Mouse (Mus musculus) common myeloid progenitor, adult 5-6 weeks (primary cell): ENCODE data around the gene Foxd1. TPM values are rescaled to one million over a fixed set of nuclear protein-coding genes. Genes with fewer than 3 reads are reported as not detected.
A peak's percentile ranks its signal among the peaks of the same experiment; 100 is the strongest.

Experiments used
- ATAC-seq: replicated peaks from 2 replicates; pipeline ENCODE4 v1.8.0; 2016; ENCODE audit warnings: low read depth, mild to moderate bottlenecking, moderate TSS enrichment, inconsistent platforms; ENCODE audit not compliant: poor library complexity, severe bottlenecking
- total RNA-seq: library from RNA; stranded (forward); fragments of 200-1000, 187-1606 nt; gene quantifications from 2 replicates; pipeline ENCODE4 v1.2.3, GENCODE M21; 2017

Gene Foxd1
- not detected in 2 replicates for total RNA-seq

DNA sequence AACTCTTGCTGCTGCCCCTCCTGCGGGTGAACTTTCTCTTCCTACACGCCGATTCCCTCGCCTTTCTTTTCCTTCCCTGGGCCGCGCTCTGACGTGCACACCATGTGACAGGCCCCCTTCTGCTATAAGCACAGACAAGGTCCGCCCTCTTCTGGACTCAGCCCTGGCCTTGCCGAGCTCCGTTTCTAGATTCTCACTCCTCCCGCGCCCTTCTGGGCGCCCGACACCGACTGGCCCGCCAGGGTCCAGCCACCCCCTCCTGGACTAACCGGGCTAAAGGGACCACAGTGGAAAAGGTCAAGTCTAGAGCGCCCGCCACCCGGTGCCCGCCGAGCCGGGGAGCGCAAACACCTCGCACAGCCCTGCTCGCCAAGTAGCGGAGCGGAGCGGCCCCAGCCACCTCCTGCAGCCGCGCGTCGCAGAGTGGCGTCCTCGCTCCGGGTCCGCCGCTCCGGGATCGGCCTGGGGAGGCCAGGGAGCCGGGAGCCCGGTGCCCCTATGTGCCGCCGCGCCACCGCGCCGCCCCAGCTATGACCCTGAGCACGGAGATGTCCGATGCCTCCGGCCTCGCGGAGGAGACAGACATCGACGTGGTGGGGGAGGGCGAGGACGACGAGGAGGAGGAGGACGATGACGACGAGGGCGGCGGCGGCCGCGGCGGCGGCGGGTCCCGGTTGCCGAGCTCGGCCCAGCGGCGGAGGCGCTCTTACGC lies at the start of gene Foxd1:
TSS of gene Foxd1 (plus strand) at position 153 of the 712 bp plus-strand sequence.
- ATAC-seq = peak; percentile 75

DNA sequence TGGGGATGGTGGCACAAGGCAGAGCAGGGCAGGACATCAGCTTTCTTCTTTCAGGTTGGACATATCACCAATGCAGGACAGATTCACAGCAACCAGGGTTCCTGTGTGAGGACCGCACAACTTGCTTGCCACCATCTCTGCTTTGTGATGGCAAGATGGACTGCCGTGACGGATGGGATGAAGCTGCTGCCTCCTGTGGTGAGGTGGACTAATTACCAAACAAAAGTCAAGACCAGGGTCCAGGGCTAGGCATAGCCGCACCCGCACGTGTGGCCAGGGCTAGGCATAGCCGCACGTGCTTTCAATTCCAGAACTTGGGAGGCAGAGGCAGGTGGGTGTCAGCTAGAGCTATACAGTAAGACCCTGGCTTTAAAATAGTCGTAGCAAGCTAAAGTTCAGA lies 48.8 kb upstream of the Foxd1 start:
- ATAC-seq = no peak

DNA sequence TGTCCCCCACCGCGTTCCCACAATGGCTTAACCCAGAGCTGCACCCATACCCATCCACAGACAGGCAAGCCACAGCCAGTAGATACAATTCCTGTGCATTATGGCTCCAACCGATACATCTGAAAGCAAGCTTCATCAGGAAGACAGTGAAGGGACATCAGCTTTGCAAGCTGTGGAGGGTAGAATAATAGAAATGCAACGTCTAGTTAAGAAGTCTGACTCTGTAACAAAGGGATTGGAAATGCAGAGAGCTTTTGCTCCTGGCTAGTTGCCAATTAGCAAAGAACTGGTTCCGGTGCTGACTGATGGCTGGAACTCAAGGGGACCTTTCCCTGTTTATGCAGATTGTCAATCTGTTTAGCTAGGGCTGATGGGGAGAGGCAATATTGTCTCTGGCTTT lies 47.6 kb upstream of the Foxd1 start:
- ATAC-seq = no peak

DNA sequence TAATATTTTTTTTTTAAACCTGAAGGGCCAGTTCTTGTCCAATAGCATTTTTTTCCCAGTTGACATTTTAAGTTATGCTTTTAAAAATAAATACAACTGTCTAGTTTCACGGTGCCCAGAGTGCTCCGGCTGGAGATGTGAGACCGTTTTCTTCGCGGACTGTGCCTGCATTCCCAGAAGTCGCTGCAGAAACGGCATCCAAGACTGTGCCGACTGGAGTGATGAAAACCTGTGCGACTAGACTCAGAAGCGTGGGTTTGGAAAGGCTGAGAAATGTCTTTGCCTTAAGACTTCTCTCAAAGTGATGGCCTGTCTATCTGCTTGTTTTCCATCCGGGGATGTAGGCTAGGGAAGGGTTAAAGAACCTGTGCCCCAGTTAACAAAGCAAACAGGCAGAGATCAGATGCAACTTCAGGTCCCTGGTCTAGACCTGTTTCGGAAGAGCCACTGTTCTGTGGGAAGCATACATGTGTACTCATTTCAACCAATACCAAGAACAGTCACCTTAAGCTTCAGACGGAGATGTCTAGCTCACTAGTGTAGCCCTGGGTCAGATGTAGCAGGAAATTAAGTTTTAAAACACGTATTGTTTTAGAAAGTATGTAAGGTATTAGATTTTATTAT lies 47.1 kb upstream of the Foxd1 start:
- ATAC-seq = no peak

DNA sequence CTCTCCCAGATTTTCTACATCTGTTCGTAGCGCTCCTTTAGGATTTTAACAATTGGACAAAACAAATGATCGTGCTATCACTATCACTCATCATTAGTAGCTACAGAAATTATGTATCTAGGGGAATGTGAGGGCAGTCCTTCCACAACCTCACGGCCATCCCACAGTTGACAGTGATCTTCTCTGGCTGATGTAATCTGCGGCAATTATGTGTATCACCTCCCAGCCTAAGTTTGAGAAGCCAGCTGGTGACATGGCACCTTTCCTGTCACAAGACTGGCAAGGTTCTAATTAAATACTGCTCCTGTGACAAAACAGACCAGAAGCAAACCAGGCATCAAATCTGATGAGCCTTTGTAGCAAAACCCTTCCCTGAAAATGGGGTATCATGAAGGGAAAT lies 46.0 kb upstream of the Foxd1 start:
- ATAC-seq = no peak

DNA sequence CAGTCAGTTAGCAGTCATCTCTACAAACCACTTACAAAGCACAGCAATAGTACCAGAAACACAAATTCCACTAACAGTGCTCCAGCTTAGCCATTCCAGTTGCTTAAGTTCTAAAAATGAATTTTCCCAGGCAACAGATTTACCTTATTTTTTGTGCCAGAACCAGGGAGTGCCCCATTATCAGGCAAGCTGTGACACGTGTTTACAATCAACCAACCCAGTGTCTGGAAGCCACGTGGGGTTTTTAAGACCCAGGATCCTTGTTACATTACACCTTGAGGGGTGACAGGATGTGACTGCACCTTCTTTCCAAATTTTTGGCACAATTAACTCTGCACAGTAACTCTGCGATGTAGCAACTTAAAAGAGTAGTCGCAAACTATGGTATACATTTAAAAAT lies 45.3 kb upstream of the Foxd1 start:
- ATAC-seq = no peak

DNA sequence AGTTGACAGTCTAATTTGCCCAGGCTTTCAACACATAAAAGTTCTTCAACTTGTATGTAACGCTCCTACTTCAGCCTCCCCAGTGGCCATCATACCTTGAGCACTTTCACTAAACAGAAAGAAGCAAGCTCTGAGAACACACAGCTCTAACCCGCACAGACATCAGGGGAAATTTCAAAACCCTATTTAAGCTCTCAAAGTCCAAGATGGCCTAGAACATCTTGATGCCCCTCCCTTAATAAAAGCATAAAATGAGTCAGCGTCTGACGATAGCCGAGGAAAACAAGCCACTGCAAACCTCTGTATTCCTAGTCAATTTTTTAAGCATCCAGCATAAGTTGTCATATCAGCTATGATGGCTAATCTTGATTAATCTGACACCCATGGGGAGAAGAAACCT lies 42.4 kb upstream of the Foxd1 start:
- ATAC-seq = no peak

DNA sequence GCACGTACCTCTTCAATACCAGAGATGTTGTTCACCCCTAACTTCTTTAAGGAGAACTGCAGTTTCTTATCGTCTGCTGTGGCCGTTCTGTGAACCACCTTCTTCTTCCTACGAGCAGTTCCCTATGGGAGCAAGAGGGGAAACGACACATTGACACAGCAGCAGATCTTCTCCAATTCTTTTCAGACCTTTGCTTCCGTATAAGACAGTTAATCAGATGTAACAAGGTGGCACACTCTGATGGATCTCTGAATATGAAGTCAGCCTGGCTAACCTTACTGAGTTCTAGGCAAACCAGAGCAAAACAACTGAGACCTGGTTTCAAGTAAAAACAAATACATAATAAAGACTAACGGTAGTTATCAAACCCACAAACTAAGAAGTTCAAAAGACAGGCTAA lies 40.4 kb upstream of the Foxd1 start:
- ATAC-seq = no peak

DNA sequence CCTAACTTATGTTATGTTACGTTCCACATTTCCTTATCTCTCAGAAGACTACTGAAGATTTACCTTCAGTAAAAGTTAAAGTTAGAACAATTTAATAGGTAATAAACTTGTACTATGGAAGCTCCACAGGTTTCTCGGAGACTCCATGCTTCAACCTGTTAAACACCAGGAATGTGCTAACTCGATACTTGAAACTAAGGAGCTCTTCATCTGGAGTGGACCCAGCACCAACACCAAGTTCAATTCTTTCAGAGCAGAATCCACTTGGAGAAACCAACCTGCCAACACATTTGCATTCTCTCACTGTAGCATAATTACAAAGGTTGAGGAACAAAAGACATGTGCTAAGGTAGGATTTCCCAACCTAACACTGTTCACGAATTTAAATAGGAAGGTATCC lies 38.9 kb upstream of the Foxd1 start:
- no peak for ATAC-seq

DNA sequence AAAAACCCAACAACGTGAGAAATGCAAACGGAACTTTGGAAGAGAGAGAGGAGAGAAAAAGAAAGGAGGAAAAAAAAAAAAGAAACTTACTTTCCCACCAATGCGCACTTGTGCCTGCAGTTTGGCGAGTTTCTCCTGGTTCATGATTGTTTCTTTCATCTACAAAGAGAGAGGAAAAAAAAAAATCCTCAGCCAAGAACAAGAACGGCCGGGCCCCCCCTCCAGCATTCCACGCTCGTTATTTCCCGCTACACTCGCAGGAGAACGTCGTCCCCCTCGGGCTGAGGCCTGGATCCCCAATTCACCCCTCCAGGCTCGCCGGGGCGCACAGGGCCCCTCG lies 37.9 kb upstream of the Foxd1 start:
- no peak for ATAC-seq

DNA sequence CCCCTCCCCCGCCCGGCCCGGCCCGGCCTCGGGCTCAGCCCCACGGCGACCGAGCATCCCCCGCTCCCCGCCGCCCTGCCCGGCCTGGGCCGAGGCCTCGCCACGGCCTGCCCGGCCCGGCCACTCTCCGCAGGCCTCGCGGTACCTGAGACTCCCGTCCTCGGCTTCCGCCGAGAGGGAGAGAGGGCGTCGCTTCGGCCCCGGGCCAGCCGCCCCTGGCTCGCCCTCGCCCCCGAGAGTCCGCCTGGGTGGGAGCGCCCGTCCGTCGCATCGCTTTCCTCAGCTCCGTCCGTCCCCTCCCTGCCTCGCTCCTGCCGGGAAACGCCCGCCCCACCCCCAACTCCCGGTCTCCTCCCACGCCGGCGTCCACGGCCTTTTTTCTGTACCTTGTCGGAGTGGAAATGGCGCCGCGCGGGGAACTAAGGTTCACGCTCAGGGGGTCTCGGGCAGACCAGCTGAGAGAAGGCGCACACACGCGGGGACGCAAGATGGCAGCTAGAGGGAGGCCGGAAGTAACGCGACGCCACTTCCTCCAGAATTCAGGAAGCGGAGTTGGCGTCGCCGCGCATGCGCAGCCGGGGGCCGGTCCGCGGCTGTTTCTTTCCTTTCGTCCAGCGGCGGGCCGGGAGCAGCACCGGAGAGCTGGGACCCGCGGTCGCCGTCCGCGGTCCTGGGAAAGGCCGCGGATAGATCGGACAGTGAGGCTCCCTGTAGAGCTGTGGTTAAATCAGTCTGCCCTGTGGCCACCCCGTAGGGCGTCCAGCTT lies 37.4 kb upstream of the Foxd1 start, which contains the start of gene Btf3:
TSS of gene Btf3 (minus strand) at position 527 of the 766 bp plus-strand sequence.
- ATAC-seq = peak; percentile 89

DNA sequence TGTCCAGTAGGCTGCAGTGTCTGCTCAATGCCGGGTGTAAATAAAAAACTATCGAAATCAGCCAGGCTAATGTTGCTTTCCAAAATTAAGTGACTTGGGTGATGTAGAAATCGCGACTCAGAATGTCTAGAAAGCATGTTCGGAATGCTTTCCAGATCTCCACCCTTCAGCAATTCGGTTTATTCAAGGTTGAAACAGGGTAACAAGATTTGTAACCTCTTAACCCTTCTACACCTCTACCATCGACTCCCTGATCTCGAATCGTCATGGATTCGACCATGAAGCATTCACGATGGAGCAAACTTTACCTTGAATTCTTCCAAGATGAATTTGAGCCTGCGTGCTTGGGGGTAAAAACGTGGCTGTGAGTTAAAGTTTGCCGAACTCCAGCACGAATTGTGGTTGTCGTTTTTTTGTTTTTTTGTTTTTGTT lies 36.8 kb upstream of the Foxd1 start:
- peak; percentile 10 for ATAC-seq

DNA sequence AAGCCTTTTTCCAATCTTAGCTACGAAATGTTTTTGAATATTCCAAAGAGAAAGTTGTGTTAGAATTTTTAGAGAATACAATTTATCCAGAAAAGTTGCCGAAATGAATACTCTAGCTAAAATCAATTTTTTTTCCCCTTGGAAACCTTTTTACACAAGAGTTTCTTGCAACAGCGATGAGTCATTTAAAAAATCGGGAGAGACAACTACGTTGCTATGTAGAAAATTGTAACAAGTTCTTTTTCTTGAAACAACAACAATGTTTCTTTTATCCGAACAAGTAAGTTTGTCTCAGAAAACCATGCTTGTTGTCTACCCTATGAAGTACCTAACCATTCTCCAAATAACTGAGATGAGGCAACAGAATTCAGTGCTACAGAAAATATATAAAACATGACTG lies 36.1 kb upstream of the Foxd1 start:
- no peak for ATAC-seq

DNA sequence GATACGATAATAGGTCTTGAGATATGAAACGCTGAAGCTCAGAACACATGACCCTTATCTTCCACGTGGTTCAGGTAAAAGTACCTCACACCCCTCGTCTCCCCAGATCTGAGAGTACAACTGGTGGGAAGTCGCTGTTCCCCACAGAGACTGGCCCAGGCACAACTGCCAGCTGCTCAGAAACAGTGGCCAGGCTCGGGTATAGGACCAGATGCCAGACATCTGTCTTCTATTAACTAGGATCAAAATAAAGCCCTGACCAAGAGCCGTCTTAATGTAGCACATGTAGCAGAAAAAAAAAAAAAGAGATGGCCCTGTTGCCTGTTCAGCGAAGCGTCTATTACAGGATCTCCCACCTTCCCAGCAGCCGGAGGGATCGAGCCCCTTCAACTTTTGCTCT lies 29.0 kb upstream of the Foxd1 start:
- ATAC-seq = no peak

DNA sequence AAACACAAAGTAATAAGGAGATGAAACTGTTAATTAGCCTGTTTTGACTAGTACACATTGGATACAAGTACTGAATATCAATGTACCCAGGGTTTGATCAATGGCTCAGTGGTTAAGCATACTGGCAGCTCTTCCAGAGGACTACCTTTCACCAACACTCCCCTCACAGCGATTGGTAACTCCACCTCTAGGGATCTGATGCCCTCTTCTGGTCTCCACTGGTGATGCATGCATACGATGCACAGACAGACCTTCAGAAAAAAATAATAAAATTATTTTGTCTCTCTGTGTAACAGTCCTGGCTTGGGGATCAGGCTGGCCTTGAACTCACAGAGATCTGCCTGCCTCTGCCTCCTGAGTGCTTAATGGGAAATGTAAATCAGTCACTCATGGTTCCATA lies 21.9 kb upstream of the Foxd1 start:
- peak; percentile 90 for ATAC-seq

DNA sequence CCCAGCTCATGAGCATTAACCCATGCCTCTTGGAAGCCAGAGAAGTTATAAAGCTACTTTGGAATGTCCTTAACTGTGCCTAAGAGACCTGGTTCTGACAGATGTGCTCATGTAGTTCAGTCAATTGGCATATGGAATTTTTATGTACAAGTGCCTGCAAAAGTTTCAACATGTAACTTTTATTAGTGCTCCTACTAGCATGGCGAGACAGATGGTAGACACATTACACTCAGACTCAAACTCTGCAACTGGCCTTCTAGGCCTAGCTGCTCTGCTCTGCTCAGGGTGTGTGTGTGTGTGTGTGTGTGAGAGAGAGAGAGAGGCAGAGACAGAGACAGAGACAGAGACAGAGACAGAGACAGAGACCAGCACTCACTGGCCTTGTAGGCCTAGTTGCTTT lies 17.8 kb upstream of the Foxd1 start:
- ATAC-seq = no peak

DNA sequence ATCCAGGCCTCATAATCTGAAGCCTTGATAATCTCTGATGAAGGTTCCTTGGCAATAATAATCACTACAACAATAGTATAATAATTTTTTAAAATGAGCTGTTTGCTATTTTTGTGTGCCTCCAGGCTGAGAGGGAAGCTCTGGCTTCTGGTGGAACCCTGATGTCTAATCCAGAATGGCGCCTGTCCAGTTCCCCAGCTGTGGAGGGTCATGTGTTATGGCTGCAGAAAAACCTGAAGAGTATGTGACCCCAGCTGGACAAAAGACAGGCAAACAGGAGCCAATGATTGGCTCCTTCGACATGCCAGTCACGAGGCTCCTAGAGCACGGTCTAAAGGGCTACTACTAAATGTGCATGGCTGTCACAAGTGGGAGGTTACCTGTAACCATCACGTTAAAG lies 13.5 kb upstream of the Foxd1 start:
- no peak for ATAC-seq

DNA sequence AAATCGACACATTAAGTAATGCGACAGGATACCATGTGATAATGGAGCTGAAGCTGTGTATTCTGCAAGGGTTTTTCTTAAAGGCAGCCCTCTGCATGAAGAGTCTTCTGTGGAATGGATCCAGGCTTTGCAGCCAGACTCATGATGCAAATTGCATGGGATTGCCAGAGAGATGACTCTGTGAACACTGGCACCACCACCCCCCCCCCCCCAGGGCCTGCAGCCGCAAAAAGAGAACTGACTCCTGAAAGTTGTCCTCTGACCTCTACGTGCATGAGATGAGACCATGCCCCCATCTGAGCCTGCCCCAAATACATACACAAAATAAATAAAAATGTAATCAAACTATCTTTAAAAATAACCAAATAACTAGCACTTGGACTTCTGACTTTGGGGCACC lies 4.6 kb upstream of the Foxd1 start:
- ATAC-seq = no peak

DNA sequence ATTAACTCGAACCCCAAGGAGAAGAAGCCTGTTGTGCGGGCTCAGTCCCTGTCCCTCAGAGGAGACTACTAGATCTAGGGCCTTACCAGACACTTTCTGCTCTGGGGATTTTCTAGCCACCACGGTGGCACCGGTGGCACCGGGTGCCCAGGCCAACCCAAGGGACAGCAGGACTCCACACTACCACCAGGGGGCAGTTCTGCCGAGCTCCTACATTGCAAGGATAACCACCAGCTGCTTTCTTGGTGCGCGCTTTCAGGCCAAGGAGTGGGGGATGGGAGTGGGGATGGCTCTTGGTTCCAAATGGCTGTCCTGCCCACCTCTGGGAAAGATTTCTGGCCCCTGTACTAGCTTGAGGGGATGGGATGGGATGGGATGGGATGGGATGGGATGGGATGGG lies 2.5 kb upstream of the Foxd1 start:
- ATAC-seq = peak; percentile 57

DNA sequence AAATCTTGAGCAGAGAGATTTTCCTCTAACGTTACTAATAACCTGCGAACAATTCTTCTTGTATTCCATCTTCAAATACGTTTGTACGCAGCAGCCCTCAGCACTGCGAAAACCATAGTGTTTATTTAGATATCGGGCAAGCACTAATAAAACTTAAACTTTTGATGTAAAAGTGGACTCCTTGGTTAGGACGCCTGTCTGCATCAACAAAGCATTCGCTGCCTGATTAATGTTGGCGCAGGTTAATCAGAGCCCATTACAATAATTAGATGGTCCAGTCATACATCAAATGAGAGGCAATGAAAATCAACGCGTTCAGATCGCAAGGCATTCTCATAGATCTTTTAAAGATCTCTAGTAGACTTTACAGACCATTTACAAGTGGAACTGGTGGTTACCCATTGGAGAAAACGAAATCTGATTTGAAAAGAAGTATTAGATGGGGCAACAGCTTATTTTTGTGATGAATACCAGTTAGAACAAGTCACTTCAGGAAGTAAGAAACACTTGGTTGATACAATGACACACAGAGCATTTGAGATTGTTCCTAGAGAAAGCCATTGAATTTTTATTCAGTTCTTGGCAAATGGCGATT lies 1.6 kb upstream of the Foxd1 start:
- ATAC-seq = no peak

DNA sequence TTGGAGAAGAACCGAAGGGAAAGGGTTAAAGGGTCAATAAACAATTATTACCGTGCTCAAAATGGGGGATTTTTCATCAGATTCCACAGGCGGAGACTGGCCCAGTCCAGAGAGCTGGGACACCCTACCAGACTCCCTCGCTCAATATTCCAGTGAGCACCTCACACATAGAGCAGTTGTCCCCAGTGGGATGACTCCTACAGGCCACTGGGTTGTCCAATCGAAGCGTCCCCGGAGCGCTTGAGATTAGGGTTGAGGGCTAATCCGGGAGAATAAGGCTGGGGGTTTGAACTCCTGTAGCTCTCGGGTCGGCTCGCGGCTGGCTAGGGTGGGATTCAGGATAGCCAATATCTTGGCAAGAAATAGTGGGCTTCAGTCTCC lies 343 bp upstream of the Foxd1 start:
- peak; percentile 10; the same call in 1 of the 2 replicates for ATAC-seq
